Mouse (Mus musculus) hindbrain, embryonic 14.5 days (tissue): ENCODE measurements around the gene Rab7b. TPM values are rescaled to one million over a fixed set of nuclear protein-coding genes. Genes with fewer than 3 reads are reported as not detected.

Experiments
- ATAC-seq: fragments of 200-750 bp; cut with Nextera tagmentation; 2 replicates; pipeline ENCODE4 v1.8.0; 2017; ENCODE audit warnings: moderate number of reproducible peaks, mild to moderate bottlenecking, moderate TSS enrichment, moderate library complexity; ENCODE audit not compliant: low FRiP score
- DNase-seq: peaks from one replicate; pipeline ENCODE4 v3.0.0-alpha.2; 2015; ENCODE audit warnings: low spot score
- H3K27ac ChIP-seq: fragments of 300-500 bp; sonication (generic); 2 replicates; pipeline ENCODE4 v1.5.1; 2014; ENCODE audit warnings: mild to moderate bottlenecking, moderate library complexity
- H3K27me3 ChIP-seq: fragments of 300-500 bp; sonication (generic); 2 replicates; pipeline ENCODE4 v1.6.1; 2014; ENCODE audit warnings: mild to moderate bottlenecking, low read length, mixed read lengths; ENCODE audit not compliant: control insufficient read depth, insufficient read depth
- H3K36me3 ChIP-seq: fragments of 300-500 bp; sonication (generic); replicated peaks from 2 replicates; pipeline ENCODE4 v1.6.1; 2014; ENCODE audit not compliant: control insufficient read depth, insufficient read depth
- H3K4me1 ChIP-seq: fragments of 300-500 bp; sonication (generic); replicated peaks from 2 replicates; pipeline ENCODE4 v1.6.1; 2014; ENCODE audit warnings: antibody characterized with exemption, low read length, mixed read lengths; ENCODE audit not compliant: control insufficient read depth, insufficient read depth
- H3K4me2 ChIP-seq: fragments of 300-500 bp; sonication (generic); replicated peaks from 2 replicates; pipeline ENCODE4 v1.6.1; 2014; ENCODE audit warnings: mild to moderate bottlenecking, moderate library complexity
- H3K4me3 ChIP-seq: fragments of 300-500 bp; sonication (generic); replicated peaks from 2 replicates; pipeline ENCODE4 v1.5.1; 2014; ENCODE audit warnings: mild to moderate bottlenecking, low read length
- H3K9ac ChIP-seq: fragments of 300-500 bp; sonication (generic); 2 replicates; pipeline ENCODE4 v1.6.1; 2014
- H3K9me3 ChIP-seq: fragments of 300-500 bp; sonication (generic); 2 replicates; pipeline ENCODE4 v1.6.1; 2016; ENCODE audit warnings: low read length; ENCODE audit not compliant: control insufficient read depth
- WGBS: fragments of 180-500 bp; shearing (Covaris S2); extraction: QIAGEN DNeasy Blood & Tissue Kit; methylation state at CpG from one replicate; pipeline ENCODE4 v1.1.7; 2014; 5-methylcytosine and 5-hydroxymethylcytosine counted together
- polyA plus RNA-seq: library from polyadenylated mRNA; unstranded; fragments of >200 nt; fragmentation: Nextera tagmentation; extraction: Ambion mirVana; gene quantifications from 2 replicates; pipeline ENCODE4 v1.2.1, GENCODE M21; 2014

Rab7b gene
- polyA plus RNA-seq, 1 experiment from 2014 or later, result 1.1 TPM

DNA sequence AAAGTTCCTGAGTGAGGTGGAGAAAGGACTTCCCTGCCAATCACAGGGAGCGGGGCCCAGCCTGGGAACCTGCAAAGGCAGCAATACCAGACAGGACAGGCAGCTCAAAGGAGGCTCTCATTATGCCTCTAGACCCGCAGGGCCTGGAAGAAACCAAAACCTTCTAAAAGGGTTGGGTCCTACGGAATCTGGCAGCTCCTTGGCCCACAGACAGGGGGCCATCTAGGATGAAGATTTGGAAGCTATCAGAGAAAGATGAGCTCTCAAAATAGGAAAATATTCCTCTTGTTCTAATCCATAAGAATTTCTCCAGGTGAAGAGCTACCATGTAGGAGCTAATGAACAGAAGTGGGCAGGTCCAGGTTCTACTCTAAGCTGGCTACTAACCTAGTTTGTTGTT is 521 bp downstream of the Rab7b start:
- 78% methylated on average over 3 of the region's 3 CpGs for WGBS
- ATAC-seq, result no peak
- Histone ChIP-seq H3K9ac (no peak overlapping the region), H3K27me3 (no peaks in the 10 kb centered on the region), H3K9me3 (no peaks in the 10 kb centered on the region), H3K27ac (no peak overlapping the region), H3K4me1 (no peaks in the 10 kb centered on the region), H3K4me2 (no peak overlapping the region), H3K4me3 (no peak overlapping the region), H3K36me3 (no peaks in the 10 kb centered on the region)
- no peak for DNase-seq

GRCm38 (mm10) chr1:131689899-131690298 is 1.4 kb downstream of the Rab7b start:
- no peak overlapping the region for H3K9ac ChIP-seq
- no peak overlapping the region for H3K4me3 ChIP-seq
- no peaks in the 10 kb centered on the region for H3K9me3 ChIP-seq
- WGBS, result 87% methylated on average over 5 of the region's 5 CpGs
- no peak overlapping the region for H3K4me2 ChIP-seq
- no peaks in the 10 kb centered on the region for H3K27me3 ChIP-seq
- H3K4me1 ChIP-seq, result no peaks in the 10 kb centered on the region
- no peak overlapping the region for H3K27ac ChIP-seq
- H3K36me3 ChIP-seq, result no peaks in the 10 kb centered on the region
- ATAC-seq (no peak), DNase-seq (no peak)

DNA sequence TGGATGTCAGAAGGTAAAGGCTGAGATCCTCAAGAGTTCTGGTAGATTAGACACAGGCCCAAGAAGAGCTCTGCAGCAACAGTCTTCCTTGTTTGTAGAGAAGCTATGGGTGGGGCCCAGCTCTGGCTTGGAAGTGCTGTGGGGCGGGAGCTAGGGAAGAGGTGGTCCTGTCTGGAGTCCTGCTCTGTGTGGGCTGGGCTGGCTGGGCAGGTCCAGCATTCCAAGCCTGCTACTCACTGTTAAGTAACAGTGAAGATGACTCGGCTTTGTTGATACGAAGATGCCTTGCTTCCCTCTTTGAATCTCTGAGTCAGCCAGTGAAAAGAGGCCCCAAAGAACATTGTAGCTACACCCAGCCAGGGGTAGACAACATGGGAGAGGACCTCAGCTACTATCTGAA is 1.9 kb downstream of the Rab7b start:
- H3K9ac ChIP-seq, result no peak overlapping the region

GRCm38 (mm10) chr1:131691356-131691755 is 2.9 kb downstream of the Rab7b start:
- Histone ChIP-seq H3K9me3 (no peaks in the 10 kb centered on the region), H3K4me3 (no peak overlapping the region), H3K27ac (no peak overlapping the region), H3K9ac (no peak overlapping the region), H3K27me3 (no peaks in the 10 kb centered on the region), H3K36me3 (no peaks in the 10 kb centered on the region), H3K4me1 (no peaks in the 10 kb centered on the region), H3K4me2 (no peak overlapping the region)
- DNase-seq (no peak), ATAC-seq (no peak)

More for the DNA sequence above, 1.9 kb downstream of the Rab7b start:
- no peak overlapping the region for H3K27ac ChIP-seq
- no peak overlapping the region for H3K4me2 ChIP-seq
- ATAC-seq (no peak), DNase-seq (no peak)
- H3K4me1 ChIP-seq, result no peaks in the 10 kb centered on the region
- no peaks in the 10 kb centered on the region for H3K9me3 ChIP-seq
- H3K27me3 ChIP-seq, result no peaks in the 10 kb centered on the region
- WGBS, result 59% methylated on average over 3 of the region's 3 CpGs
- H3K36me3 ChIP-seq, result no peaks in the 10 kb centered on the region
- H3K4me3 ChIP-seq, result no peak overlapping the region

DNA sequence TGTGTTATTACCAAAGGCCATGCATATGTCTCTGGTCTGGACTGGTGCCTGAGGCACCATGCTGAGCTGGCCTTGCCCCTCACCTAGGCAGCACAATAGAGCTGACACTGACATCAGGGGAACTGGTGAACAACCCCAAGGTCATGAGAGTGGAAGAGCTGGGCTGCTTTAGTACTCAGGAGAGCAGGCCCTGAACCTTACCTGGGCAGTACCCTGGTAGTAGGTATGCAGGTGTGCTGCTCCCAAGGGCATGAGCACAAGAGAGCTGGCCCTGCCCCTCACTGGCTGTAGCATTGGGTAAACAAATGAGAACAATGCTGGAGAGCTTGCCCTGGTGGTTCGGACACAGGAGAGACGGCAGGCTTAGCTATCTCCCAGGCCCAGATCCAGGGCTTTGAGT is 6.8 kb downstream of the Rab7b start:
- H3K27ac ChIP-seq, result no peak overlapping the region
- H3K4me3 ChIP-seq, result no peak overlapping the region
- no peaks in the 10 kb centered on the region for H3K9me3 ChIP-seq
- no peak for ATAC-seq
- no peaks in the 10 kb centered on the region for H3K27me3 ChIP-seq
- no peak for DNase-seq
- WGBS, result 89% methylated on average over 2 of the region's 2 CpGs
- H3K4me1 ChIP-seq, result no peaks in the 10 kb centered on the region
- no peaks in the 10 kb centered on the region for H3K36me3 ChIP-seq
- H3K4me2 ChIP-seq, result no peak overlapping the region
- no peak overlapping the region for H3K9ac ChIP-seq

DNA sequence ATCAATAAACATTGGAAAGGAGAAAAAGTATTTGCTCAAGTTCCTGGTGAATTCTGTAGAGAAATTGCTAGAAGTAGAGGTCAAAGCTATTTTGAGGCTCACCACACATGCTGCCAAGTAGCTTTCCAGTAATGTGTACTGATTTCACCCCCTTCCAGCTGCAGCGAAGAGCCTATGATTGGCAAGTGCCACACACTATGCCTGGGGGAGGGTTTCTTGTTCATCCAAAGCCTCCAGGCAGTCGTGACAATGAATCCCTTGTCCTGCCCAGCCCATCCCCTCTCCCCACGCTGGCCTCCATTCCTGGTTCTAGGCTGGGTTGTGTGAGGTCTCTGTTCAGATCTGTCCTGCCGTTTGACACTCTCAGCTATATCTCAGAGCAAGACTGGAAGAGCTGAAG is 7.8 kb downstream of the Rab7b start:
- ATAC-seq (no peak), DNase-seq (no peak)
- 55% methylated on average over 4 of the region's 4 CpGs for WGBS
- H3K36me3 ChIP-seq, result no peaks in the 10 kb centered on the region
- no peaks in the 10 kb centered on the region for H3K27me3 ChIP-seq
- H3K4me1 ChIP-seq, result no peaks in the 10 kb centered on the region
- H3K27ac ChIP-seq, result no peak overlapping the region
- no peak overlapping the region for H3K9ac ChIP-seq
- H3K9me3 ChIP-seq, result no peaks in the 10 kb centered on the region
- H3K4me2 ChIP-seq, result no peak overlapping the region
- H3K4me3 ChIP-seq, result no peak overlapping the region

- H3K4me3 ChIP-seq, result no peak overlapping the region
- H3K9me3 ChIP-seq, result no peaks in the 10 kb centered on the region
- ATAC-seq, result no peak
- no peak for DNase-seq
- H3K9ac ChIP-seq, result no peak overlapping the region
- H3K36me3 ChIP-seq, result no peaks in the 10 kb centered on the region
- WGBS, result 90% methylated on average over 3 of the region's 3 CpGs
- no peaks in the 10 kb centered on the region for H3K4me1 ChIP-seq
- H3K27me3 ChIP-seq, result no peaks in the 10 kb centered on the region
- H3K27ac ChIP-seq, result no peak overlapping the region
- H3K4me2 ChIP-seq, result no peak overlapping the region
Measured at GRCm38 (mm10) chr1:131698770-131699169, 10.3 kb downstream of the Rab7b start.

DNA sequence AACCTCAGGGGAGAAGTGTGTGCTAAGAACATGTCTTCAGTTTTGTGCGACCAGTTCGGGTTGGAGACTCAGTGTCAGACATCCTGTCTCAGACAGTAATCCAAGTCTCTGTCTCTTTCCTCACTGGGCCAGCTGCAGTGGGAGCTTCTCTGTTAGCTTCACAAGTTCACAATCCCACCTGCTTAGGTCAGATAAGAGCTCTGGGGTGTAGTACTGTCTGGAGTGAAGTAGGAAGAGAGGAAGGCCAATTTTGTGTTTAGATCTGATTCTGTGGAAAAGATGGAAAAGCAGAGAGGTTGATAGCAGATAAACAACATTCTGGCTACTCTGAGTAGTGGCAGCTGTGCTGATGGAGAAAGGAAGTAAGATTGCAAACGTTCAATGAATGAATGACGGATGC is 11.1 kb downstream of the Rab7b start:
- Histone ChIP-seq H3K4me2 (no peak overlapping the region), H3K9ac (no peak overlapping the region), H3K27ac (no peak overlapping the region), H3K36me3 (no peaks in the 10 kb centered on the region), H3K9me3 (no peaks in the 10 kb centered on the region), H3K27me3 (no peaks in the 10 kb centered on the region), H3K4me3 (no peak overlapping the region), H3K4me1 (no peaks in the 10 kb centered on the region)
- ATAC-seq (no peak), DNase-seq (no peak)
- WGBS, result 93% methylated on average over 4 of the region's 4 CpGs

DNA sequence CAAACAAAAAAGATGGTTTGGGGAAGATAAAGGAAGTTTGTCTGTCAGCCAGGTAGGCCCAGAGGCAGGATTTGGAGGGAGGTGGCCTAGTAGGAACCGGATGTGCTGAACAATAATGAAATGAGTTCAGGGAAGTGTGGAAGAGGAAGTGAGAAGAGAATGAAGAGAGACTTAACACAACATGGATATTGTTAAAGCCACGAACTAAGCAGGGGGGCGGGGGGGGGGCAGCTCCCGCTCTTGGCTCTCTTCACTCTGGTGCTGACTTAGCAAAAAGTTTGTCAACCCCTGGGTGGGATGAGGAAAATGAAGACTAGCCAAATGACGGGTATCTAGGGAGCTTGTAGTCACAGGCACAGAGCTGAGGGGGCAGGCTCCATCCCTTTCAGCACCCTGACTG is 12.0 kb downstream of the Rab7b start:
- H3K4me1 ChIP-seq, result no peaks in the 10 kb centered on the region
- 84% methylated on average over 5 of the region's 5 CpGs for WGBS

DNA sequence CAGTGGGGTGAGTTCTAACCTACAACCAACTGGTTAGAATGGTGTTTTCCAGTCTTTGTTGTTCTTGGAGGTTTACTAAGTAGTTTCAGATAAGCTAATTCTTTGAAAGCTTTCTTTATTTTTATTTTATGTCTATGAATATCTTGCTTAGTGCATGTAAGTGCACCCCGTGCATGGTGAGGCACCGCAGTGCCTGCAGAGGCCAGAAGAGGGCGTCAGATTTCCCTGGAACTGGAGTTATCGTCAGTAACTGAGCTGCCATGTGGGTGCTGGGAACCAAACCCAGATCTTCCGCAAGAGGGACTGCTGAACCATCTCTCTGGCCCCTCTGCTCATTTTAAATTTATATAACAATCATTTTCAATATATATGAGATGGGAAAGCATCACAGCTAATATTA is 12.9 kb downstream of the Rab7b start:
- no peaks in the 10 kb centered on the region for H3K36me3 ChIP-seq
- no peak for DNase-seq
- 84% methylated on average over 5 of the region's 5 CpGs for WGBS
- no peak overlapping the region for H3K9ac ChIP-seq
- H3K27me3 ChIP-seq, result no peaks in the 10 kb centered on the region
- H3K4me3 ChIP-seq, result no peak overlapping the region
- no peaks in the 10 kb centered on the region for H3K4me1 ChIP-seq
- H3K4me2 ChIP-seq, result no peak overlapping the region
- ATAC-seq, result no peak
- no peak overlapping the region for H3K27ac ChIP-seq
- H3K9me3 ChIP-seq, result no peaks in the 10 kb centered on the region

More for the DNA sequence above, 12.0 kb downstream of the Rab7b start:
- no peaks in the 10 kb centered on the region for H3K27me3 ChIP-seq
- H3K9ac ChIP-seq, result no peak overlapping the region
- H3K4me3 ChIP-seq, result no peak overlapping the region
- no peak overlapping the region for H3K4me2 ChIP-seq
- DNase-seq (no peak), ATAC-seq (no peak)
- no peaks in the 10 kb centered on the region for H3K36me3 ChIP-seq
- H3K9me3 ChIP-seq, result no peaks in the 10 kb centered on the region
- H3K27ac ChIP-seq, result no peak overlapping the region
